ENCODE assay signal across 12 mouse cellular contexts in the genomic region with DNA sequence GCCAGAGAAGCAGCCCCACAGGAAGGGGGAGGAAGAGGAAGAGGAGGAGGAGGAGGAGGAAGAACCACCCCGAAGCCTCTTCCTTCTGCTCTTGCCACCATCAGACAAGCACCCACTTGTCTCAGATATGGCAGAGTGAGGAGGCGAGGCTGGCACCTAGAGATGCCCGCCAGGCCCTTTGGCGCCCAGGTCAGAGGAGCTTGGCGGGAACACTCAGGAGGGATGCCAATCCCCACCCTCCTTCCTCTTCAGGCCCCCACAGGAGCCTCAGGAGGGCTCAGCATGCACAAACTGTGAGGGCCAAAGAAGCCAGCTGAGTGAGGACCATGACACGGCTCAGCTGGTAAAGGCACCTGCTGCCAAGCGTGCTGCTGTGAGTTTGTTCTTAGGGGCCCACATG. TPM values are rescaled to one million over a fixed set of nuclear protein-coding genes. Genes with fewer than 3 reads are reported as not detected.
"Had no signal": no experiment of that assay in that cellular context is flagged by ENCODE, and none has a peak within 500 bp of the region (broad histone marks: within the 10 kb centered on the region; RNA-seq: fewer than 3 reads in every experiment).

No protein-coding gene starts in this region.

- H3K27ac ChIP-seq: lung, embryonic 15.5 days; macrophage; midbrain, embryonic 13.5 days; midbrain, embryonic 15.5 days; neural tube, embryonic 12.5 days had no signal

- H3K9me3 ChIP-seq: lung, embryonic 15.5 days; megakaryocyte, embryonic 14.5 days; midbrain, embryonic 13.5 days; midbrain, embryonic 15.5 days; neural tube, embryonic 12.5 days had no signal

- H3K9ac ChIP-seq: liver, postnatal 0 days; lung, embryonic 15.5 days; midbrain, embryonic 13.5 days; midbrain, embryonic 15.5 days; neural tube, embryonic 12.5 days had no signal

- H3K4me2 ChIP-seq: lung, embryonic 15.5 days; midbrain, embryonic 11.5 days; midbrain, embryonic 13.5 days; midbrain, embryonic 15.5 days had no signal

- ATAC-seq: liver, postnatal 0 days had no signal

- H3K36me3 ChIP-seq: lung, embryonic 15.5 days; midbrain, embryonic 13.5 days; midbrain, embryonic 15.5 days; neural tube, embryonic 12.5 days had no signal

- H3K4me3 ChIP-seq: lung, embryonic 15.5 days; megakaryocyte, embryonic 14.5 days; midbrain, embryonic 13.5 days; midbrain, embryonic 15.5 days; neural tube, embryonic 12.5 days had no signal

- DNase-seq: liver, postnatal 0 days; thymus, adult 18-20 months; thymus, postnatal 14 days; thymus, postnatal 36 days had no signal

RNA-seq across cellular contexts. Expression of a gene that starts 4.2 kb away (rescaled TPM):
- total RNA-seq: midbrain, postnatal 0 days had no signal
- polyA plus RNA-seq: macrophage had no signal
